Comparison of ENCODE assay signal across 8 mouse cellular contexts in genomic region chr16:16303888-16304287, GRCm38 (mm10). TPM values are rescaled to one million over a fixed set of nuclear protein-coding genes. Genes with fewer than 3 reads are reported as not detected.
A peak's percentile ranks its signal among the peaks of the same experiment; 100 is the strongest.
DNase-seq lines count a peak whose midpoint lies in the region; ATAC-seq lines count a peak whose summit lies in the region.

No protein-coding gene starts in this region.

- peak overlapping the region; percentile 90 for H3K4me2 ChIP-seq in forebrain, embryonic 13.5 days

- 22% methylated on average over 7 of the region's 7 CpGs for WGBS in forebrain, embryonic 13.5 days
- WGBS in macrophage (ENCODE audit: missing documents): 33% methylated on average over 7 of the region's 7 CpGs

- H3K4me3 ChIP-seq in forebrain, embryonic 13.5 days: peak overlapping the region; percentile 70
- peak overlapping the region; percentile 61 for H3K4me3 ChIP-seq in macrophage (ENCODE audit: inconsistent target)

- H3K27me3 ChIP-seq in forebrain, embryonic 13.5 days: no peaks in the 10 kb centered on the region

- peak overlapping the region; percentile 83; the same call in 1 of the 2 replicates for H3K9ac ChIP-seq in forebrain, embryonic 13.5 days

- peaks cover 24% of the 10 kb centered on the region for H3K36me3 ChIP-seq in forebrain, embryonic 13.5 days (ENCODE audit: poor library complexity, severe bottlenecking)
- peaks cover 26% of the 10 kb centered on the region for H3K36me3 ChIP-seq in macrophage (ENCODE audit: inconsistent target)

- no peaks in the 10 kb centered on the region for H3K9me3 ChIP-seq in forebrain, embryonic 13.5 days (replicated peaks)

- DNase-seq in cerebellum, postnatal 10 days: peak; percentile 6 to 17
- DNase-seq in cerebellum, postnatal 25 days: no peak
- DNase-seq in ES-CJ7 (ENCODE audit: low read depth, low spot score): peak; percentile 47
- no peak for DNase-seq in cerebellum, adult 11 months
- DNase-seq in urinary bladder, adult 2 months (ENCODE audit: low spot score): no peak
- no peak for DNase-seq in lung, postnatal 4 days

- peaks cover 26% of the 10 kb centered on the region for H3K79me2 ChIP-seq in macrophage (ENCODE audit: inconsistent target)

- no peak overlapping the region for H3K27ac ChIP-seq in forebrain, embryonic 13.5 days
- no peak overlapping the region for H3K27ac ChIP-seq in macrophage

- peaks cover 21% of the 10 kb centered on the region for H3K4me1 ChIP-seq in forebrain, embryonic 13.5 days

- no peak for ATAC-seq in forebrain, embryonic 13.5 days

RNA-seq across cellular contexts. Expression of gene Yars2, which starts 1.1 kb away (rescaled TPM):
- polyA plus RNA-seq in forebrain, embryonic 13.5 days (2015; fragmentation: Nextera tagmentation; extraction: Ambion mirVana): 28.8 and 30.3 TPM in 2 replicates
- 10 to 100 TPM in 5 of 26 experiments, 1 to 10 TPM in 21; 1.4 to 14.6 (median 6.9) TPM for total RNA-seq in macrophage (2018; cell fraction: chromatin; rRNA removed)
- total RNA-seq in macrophage (2018; cell fraction: cytosol; rRNA removed): 10 to 100 TPM in 1 of 26 experiments, 1 to 10 TPM in 25; 5.1 to 10.0 (median 7.4) TPM
- 10 to 100 TPM in 8 of 26 experiments, 1 to 10 TPM in 18; 2.1 to 17.5 (median 7.5) TPM for total RNA-seq in macrophage (2018; cell fraction: nucleus; rRNA removed)
- polyA plus RNA-seq in macrophage (2018): 6.0 to 16.8 TPM (median 6.4 TPM) in 3 replicates
- polyA plus RNA-seq in urinary bladder, adult 2 months (2012; rRNA removed): 15.0 and 19.2 TPM in 2 replicates

RNA-seq across cellular contexts. Expression of gene Dnm1l, which starts 54.9 kb away (rescaled TPM):
- polyA plus RNA-seq in forebrain, embryonic 13.5 days (2015; fragmentation: Nextera tagmentation; extraction: Ambion mirVana): 81.3 and 82.3 TPM in 2 replicates
- 100 to 1,000 TPM; 119 to 390 (median 203) TPM for total RNA-seq in macrophage (2018; cell fraction: chromatin; rRNA removed)
- 10 to 100 TPM; 37.7 to 72.0 (median 52.3) TPM for total RNA-seq in macrophage (2018; cell fraction: cytosol; rRNA removed)
- total RNA-seq in macrophage (2018; cell fraction: nucleus; rRNA removed): 100 to 1,000 TPM in 21 of 26 experiments, 10 to 100 TPM in 5; 62.1 to 215 (median 118) TPM
- 36.3 to 67.0 TPM (median 55.9 TPM) in 3 replicates for polyA plus RNA-seq in macrophage (2018)
- 45.5 and 48.1 TPM in 2 replicates for polyA plus RNA-seq in urinary bladder, adult 2 months (2012; rRNA removed)

Comparison
In these comparisons a context has a peak if more than half of its experiments do, and no peak if none do; other contexts are left out.
1. DNase-seq: peak in cerebellum, postnatal 10 days (2 of 2) and ES-CJ7 (single experiment); none in cerebellum, postnatal 25 days (0 of 2), cerebellum, adult 11 months (single experiment), urinary bladder, adult 2 months (single experiment) and lung, postnatal 4 days (0 of 2).